Comparison of ENCODE assay signal across 11 mouse cellular contexts in genomic region chr7:124788781-124789180, GRCm38 (mm10).
DNase-seq lines count a peak whose midpoint lies in the region; TF ChIP-seq lines count a peak whose summit lies in the region.
"Had no signal": no experiment of that assay in that cellular context is flagged by ENCODE, and none has a peak within 500 bp of the region (broad histone marks: within the 10 kb centered on the region; RNA-seq: fewer than 3 reads in every experiment).

No protein-coding gene starts in this region.

- TF ChIP-seq CTCF in layer of hippocampus, adult 2 months (conservative IDR thresholded peaks at IDR 0.05): no peak

- no peak overlapping the region for H3K27ac ChIP-seq in layer of hippocampus, adult 2 months
- H3K27ac ChIP-seq: heart, embryonic 10.5 days; hindbrain, embryonic 15.5 days; limb, embryonic 13.5 days had no signal

- peak; percentile 32 for DNase-seq in cerebellum, adult 11 months
- peak; percentile 47 for DNase-seq in cerebellum, adult 8-10 months
- peak; percentile 65 to 77 for DNase-seq in layer of hippocampus, adult 2 months (ENCODE audit: low spot score in 2 of 2)
- DNase-seq in left cerebral cortex, postnatal 36 days (ENCODE audit: low spot score in 2 of 2): peak; percentile 72 to 78
- DNase-seq in heart, postnatal 4 days: no peak
- no peak for DNase-seq in kidney, postnatal 4 days
- no peak for DNase-seq in adrenal gland, adult 2 months

- H3K4me3 ChIP-seq in layer of hippocampus, adult 2 months: no peak overlapping the region
- H3K4me3 ChIP-seq: erythroblast, embryonic 14.5 days; heart, embryonic 10.5 days; hindbrain, embryonic 15.5 days; limb, embryonic 13.5 days had no signal

- intact Hi-C loops in left cerebral cortex, postnatal 36 days (cut with DNase I): loop anchor here (2.0 to 10.0 kb wide), 5 partner anchors 40 to 804 kb away; partner anchors contain the start of gene Hs3st4

Comparison
In these comparisons a context has a peak if more than half of its experiments do, and no peak if none do; other contexts are left out.
1. DNase-seq: peak in cerebellum, adult 11 months (single experiment), cerebellum, adult 8-10 months (single experiment), layer of hippocampus, adult 2 months (2 of 2) and left cerebral cortex, postnatal 36 days (2 of 2); none in heart, postnatal 4 days (single experiment), kidney, postnatal 4 days (0 of 2) and adrenal gland, adult 2 months (single experiment).